Mouse (Mus musculus): ENCODE data around the gene Glrx5.

GRCm38 (mm10) chr12:105003715-105004114 is 28.8 kb upstream of the Glrx5 start:
- TF ChIP-seq CTCF (IDR thresholded peaks at IDR 0.05; ENCODE audit: control insufficient read depth, insufficient read depth, insufficient replicate concordance, low read depth, low read length): no peak
- no peak for TF ChIP-seq POLR2A (IDR thresholded peaks at IDR 0.05; ENCODE audit: control insufficient read depth, low read depth, low read length)

All from testis, adult 2 months (tissue).